Mouse (Mus musculus) intestine, postnatal 0 days (tissue): Measurements from ENCODE around the gene Nradd. TPM values are rescaled to one million over a fixed set of nuclear protein-coding genes. Genes with fewer than 3 reads are reported as not detected.
A peak's percentile ranks its signal among the peaks of the same experiment; 100 is the strongest.

Source experiments
- ATAC-seq: fragments of 200-750 bp; cut with Nextera tagmentation; 2 replicates; pipeline ENCODE4 v1.8.0; 2017; ENCODE audit warnings: mild to moderate bottlenecking, moderate TSS enrichment, moderate library complexity
- H3K27ac ChIP-seq: fragments of 300-500 bp; sonication (generic); 2 replicates; pipeline ENCODE4 v1.5.1; 2014; ENCODE audit warnings: mild to moderate bottlenecking, low read depth, low read length, moderate library complexity
- H3K27me3 ChIP-seq: fragments of 300-500 bp; sonication (generic); replicated peaks from 2 replicates; pipeline ENCODE4 v1.6.1; 2014; ENCODE audit warnings: low read length, mixed read lengths; ENCODE audit not compliant: control insufficient read depth, insufficient read depth
- H3K36me3 ChIP-seq: fragments of 300-500 bp; sonication (generic); 2 replicates; pipeline ENCODE4 v1.6.1; 2014; ENCODE audit warnings: mild to moderate bottlenecking, moderate library complexity; ENCODE audit not compliant: control insufficient read depth, insufficient read depth
- H3K4me1 ChIP-seq: fragments of 300-500 bp; sonication (generic); replicated peaks from 2 replicates; pipeline ENCODE4 v1.6.1; 2014; ENCODE audit warnings: antibody characterized with exemption, low read length, mixed read lengths; ENCODE audit not compliant: control insufficient read depth, insufficient read depth
- H3K4me2 ChIP-seq: fragments of 300-500 bp; sonication (generic); replicated peaks from 2 replicates; pipeline ENCODE4 v1.6.1; 2014; ENCODE audit warnings: low read depth, mild to moderate bottlenecking, moderate library complexity
- H3K4me3 ChIP-seq: fragments of 300-500 bp; sonication (generic); 2 replicates; pipeline ENCODE4 v1.5.1; 2014; ENCODE audit warnings: low read depth, low read length
- H3K9ac ChIP-seq: fragments of 300-500 bp; sonication (generic); 2 replicates; pipeline ENCODE4 v1.6.1; 2014; ENCODE audit warnings: mild to moderate bottlenecking, low read depth, low read length
- H3K9me3 ChIP-seq: fragments of 300-500 bp; sonication (generic); 2 replicates; pipeline ENCODE4 v1.6.1; 2016; ENCODE audit warnings: mixed run types; ENCODE audit not compliant: control insufficient read depth
- CTCF ChIP-seq: sonication (generic); IDR thresholded peaks from 2 replicates; pipeline ENCODE4 v1.5.1; 2016; ENCODE audit warnings: low read depth, mild to moderate bottlenecking, control low read depth, antibody characterized with exemption, moderate library complexity
- WGBS: fragments of 180-500 bp; shearing (Covaris S2); extraction: QIAGEN DNeasy Blood & Tissue Kit; methylation state at CpG from one replicate; pipeline ENCODE4 v1.1.7; 2014; 5-methylcytosine and 5-hydroxymethylcytosine counted together
- microRNA-seq: library from miRNA; unstranded; fragments of <30 nt; microRNA quantifications from one replicate; pipeline ENCODE4, GENCODE M21; 2016
- polyA plus RNA-seq: library from polyadenylated mRNA; unstranded; fragments of >200 nt; fragmentation: Nextera tagmentation; extraction: Ambion mirVana; gene quantifications from 2 replicates; pipeline ENCODE4 v1.2.1, GENCODE M21; 2015

Gene Nradd
- polyA plus RNA-seq, 1 experiment from 2014 or later, result 39.4 TPM

DNA sequence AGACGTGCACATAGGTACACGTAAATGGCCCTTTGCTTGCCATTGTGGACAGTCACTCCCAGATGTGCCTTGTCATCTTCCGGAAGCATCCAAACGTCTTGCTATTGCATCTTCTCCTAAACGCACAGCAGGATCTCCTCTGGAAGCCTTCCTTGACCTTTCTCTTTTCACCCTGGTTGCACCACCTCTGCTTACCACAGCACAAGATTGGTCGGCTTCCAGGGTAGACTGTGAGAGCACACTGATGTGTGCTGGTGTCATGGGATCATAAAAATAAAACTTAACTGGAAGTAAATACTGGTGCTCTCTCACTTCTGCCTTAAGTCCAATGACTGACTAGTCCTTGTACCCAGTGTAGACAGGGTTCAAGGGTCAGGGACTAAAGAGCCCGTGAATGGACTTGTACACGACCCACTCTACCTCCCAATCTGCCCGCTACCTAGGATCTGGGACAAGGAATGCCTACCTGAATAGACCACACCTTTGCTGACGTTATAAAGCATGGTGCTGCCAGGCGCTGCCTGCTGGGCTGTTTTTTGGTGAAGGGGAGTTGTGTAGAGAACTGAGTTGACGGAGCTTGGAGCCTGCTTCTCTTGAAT, 1.5 kb downstream of the Nradd start:
- no peaks in the 10 kb centered on the region for H3K27me3 ChIP-seq
- H3K9ac ChIP-seq, result no peak overlapping the region
- ATAC-seq, result no peak
- no peaks in the 10 kb centered on the region for H3K4me1 ChIP-seq
- 67% methylated on average over 12 of the region's 12 CpGs for WGBS
- peaks cover 55% of the 10 kb centered on the region for H3K36me3 ChIP-seq
- H3K4me2 ChIP-seq, result no peak overlapping the region
- H3K27ac ChIP-seq, result no peak overlapping the region
- H3K9me3 ChIP-seq, result no peaks in the 10 kb centered on the region
- no peak overlapping the region for H3K4me3 ChIP-seq
- no peak for TF ChIP-seq CTCF

DNA sequence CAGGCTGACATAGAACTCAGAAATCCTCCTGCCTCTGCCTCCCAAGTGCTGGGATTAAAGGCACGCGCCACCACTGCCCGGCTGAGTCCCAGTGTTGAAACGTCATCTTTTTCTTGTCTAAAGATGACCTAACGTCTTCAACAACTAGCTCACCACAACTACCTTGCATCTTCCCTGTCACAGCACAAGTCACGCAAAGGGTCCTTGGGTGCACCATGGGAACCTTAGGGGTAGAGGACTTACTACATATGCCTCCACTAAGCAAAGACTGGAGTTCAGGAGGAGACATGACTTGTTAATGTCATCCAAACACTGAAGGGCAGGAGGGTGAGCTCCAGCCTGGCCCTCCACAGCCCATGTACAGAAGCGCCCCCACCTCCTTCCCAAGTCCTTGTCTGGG, 3.6 kb downstream of the Nradd start:
- TF ChIP-seq CTCF, result no peak
- H3K27ac ChIP-seq, result no peak overlapping the region; the same call in 1 of the 2 replicates
- 95% methylated on average over 7 of the region's 7 CpGs for WGBS
- no peaks in the 10 kb centered on the region for H3K27me3 ChIP-seq
- no peak overlapping the region for H3K9ac ChIP-seq
- peaks cover 51% of the 10 kb centered on the region for H3K36me3 ChIP-seq
- H3K9me3 ChIP-seq, result no peaks in the 10 kb centered on the region
- H3K4me3 ChIP-seq, result no peak overlapping the region
- H3K4me1 ChIP-seq, result no peaks in the 10 kb centered on the region
- ATAC-seq, result no peak
- no peak overlapping the region for H3K4me2 ChIP-seq

DNA sequence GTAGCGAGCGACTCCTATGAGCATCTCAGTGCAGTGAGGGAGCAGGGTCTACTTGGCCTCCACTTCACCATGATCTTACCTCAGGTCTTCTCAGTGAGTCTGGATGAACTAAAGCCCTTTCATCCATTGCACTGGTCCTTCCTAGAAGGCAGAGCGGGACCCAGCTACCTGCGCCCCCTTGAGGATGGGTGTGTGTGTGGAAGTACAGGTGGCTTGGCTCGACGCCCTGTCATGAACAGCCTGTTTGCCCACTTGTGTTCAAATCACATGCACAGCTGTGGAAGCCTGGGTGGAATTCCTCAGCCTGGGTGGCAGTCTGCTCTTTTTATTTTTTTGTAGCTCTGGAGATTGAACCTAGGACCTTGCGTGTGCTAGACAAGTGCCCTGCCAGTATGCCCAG, 4.1 kb downstream of the Nradd start:
- H3K4me3 ChIP-seq, result no peak overlapping the region
- peaks cover 56% of the 10 kb centered on the region for H3K36me3 ChIP-seq
- H3K9me3 ChIP-seq, result no peaks in the 10 kb centered on the region
- 87% methylated on average over 7 of the region's 7 CpGs for WGBS
- H3K9ac ChIP-seq, result no peak overlapping the region
- no peak for ATAC-seq
- no peak overlapping the region for H3K4me2 ChIP-seq
- no peaks in the 10 kb centered on the region for H3K4me1 ChIP-seq
- no peaks in the 10 kb centered on the region for H3K27me3 ChIP-seq
- peak; percentile 58 for TF ChIP-seq CTCF
- no peak overlapping the region for H3K27ac ChIP-seq

DNA sequence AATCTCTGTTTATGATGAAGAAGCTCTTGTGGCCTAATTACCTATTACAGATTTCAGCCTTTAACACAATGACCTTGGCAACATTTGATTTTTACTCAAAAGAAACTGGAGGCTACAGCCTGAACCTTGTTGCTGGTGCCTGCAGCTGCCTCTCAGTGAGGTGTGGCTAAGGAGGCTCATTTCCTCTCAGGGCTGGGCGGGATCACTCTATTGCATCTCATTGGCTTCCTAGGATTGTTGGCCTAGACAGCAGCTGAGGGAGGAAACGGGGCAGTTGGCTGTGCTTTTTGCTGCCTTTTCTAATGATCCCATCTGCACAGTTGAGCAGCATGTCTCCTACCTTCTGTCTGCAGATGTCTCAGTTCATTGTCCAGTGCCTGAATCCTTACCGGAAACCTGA, 7.2 kb downstream of the Nradd start:
- H3K27me3 ChIP-seq, result no peaks in the 10 kb centered on the region
- H3K4me3 ChIP-seq, result no peak overlapping the region
- 0 out of 2 replicates have a peak overlapping the region, but pooled peaks have one; percentile 7 for H3K27ac ChIP-seq
- no peaks in the 10 kb centered on the region for H3K9me3 ChIP-seq
- peaks cover 68% of the 10 kb centered on the region for H3K36me3 ChIP-seq
- no peak for TF ChIP-seq CTCF
- no peak for ATAC-seq
- no peaks in the 10 kb centered on the region for H3K4me1 ChIP-seq
- no peak overlapping the region for H3K4me2 ChIP-seq
- no peak overlapping the region for H3K9ac ChIP-seq
- WGBS, result 72% methylated on average over 3 of the region's 3 CpGs

DNA sequence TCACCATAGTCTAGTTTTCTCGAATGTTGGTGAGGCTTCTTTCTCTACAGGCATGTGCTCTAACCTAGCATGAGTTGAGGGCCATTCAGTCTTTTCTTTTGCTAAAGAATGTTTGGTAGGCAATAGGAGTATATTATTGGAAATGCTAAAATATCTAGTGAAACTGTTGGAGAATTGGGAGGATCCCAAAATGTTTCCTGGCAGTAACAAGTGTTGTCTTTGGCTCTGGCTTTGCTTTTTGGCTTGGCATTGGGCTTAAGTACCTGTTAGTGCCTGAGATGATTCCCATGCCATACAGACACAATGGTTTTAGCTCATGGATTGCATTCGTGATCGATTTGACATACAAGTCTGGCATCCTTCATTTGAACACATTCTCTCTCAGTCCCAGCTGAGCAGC, 12.8 kb downstream of the Nradd start:
- WGBS, result 89% methylated on average over 3 of the region's 3 CpGs
- no peak for TF ChIP-seq CTCF
- peaks cover 45% of the 10 kb centered on the region for H3K36me3 ChIP-seq

DNA sequence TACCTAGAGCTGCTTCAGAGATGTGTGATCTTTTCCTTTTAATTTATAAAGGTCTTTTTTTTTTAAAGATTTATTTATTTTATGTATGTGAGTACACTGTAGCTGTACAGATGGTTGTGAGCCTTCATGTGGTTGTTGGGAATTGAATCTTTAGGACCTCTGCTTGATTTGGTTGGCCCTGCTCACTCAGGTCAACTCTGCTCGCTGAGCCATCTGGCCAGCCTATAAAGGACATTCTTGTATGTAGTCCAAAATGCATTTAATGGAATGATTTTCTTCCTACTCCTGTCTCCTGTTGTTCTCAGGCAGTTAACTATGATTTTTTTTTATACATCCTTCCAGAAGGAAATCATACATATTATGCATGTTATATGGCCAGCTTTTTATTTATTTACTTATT, 40.7 kb downstream of the Nradd start:
- 92% methylated on average over 1 of the region's 1 CpGs for WGBS
- H3K9ac ChIP-seq, result no peak overlapping the region
- H3K4me3 ChIP-seq, result no peak overlapping the region
- H3K27me3 ChIP-seq, result no peaks in the 10 kb centered on the region
- H3K36me3 ChIP-seq, result peaks cover 17% of the 10 kb centered on the region; the same call in 1 of the 2 replicates
- no peak for TF ChIP-seq CTCF
- H3K4me2 ChIP-seq, result no peak overlapping the region
- no peak overlapping the region for H3K27ac ChIP-seq
- H3K9me3 ChIP-seq, result no peaks in the 10 kb centered on the region
- H3K4me1 ChIP-seq, result no peaks in the 10 kb centered on the region
- no peak for ATAC-seq

More for the DNA sequence above, 12.8 kb downstream of the Nradd start:
- no peak overlapping the region for H3K9ac ChIP-seq
- H3K27ac ChIP-seq, result no peak overlapping the region
- H3K4me1 ChIP-seq, result no peaks in the 10 kb centered on the region
- no peak overlapping the region for H3K4me3 ChIP-seq
- no peaks in the 10 kb centered on the region for H3K9me3 ChIP-seq
- H3K4me2 ChIP-seq, result no peak overlapping the region
- ATAC-seq, result no peak
- no peaks in the 10 kb centered on the region for H3K27me3 ChIP-seq

DNA sequence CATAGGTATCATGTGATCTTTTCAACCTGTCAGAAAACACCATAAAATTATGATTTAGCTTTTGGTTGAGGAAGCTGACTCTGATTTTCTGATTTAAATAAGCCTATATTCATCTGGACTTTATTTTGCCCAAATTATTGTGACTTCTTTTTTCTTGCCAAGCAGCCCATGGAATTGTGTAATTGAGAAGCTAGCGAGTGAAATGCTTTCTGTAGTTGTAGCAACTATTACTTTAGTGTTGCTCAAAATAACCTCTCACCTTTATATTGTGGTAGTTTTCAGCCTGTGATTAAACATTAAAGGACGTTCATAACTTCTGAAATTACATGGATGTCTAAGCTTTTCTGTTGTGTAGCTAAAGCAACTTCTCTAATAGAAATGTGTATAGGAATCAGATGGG, 42.1 kb downstream of the Nradd start:
- Histone ChIP-seq H3K4me2 (no peak overlapping the region), H3K4me1 (no peaks in the 10 kb centered on the region), H3K9me3 (no peaks in the 10 kb centered on the region), H3K4me3 (no peak overlapping the region), H3K36me3 (peaks cover 20% of the 10 kb centered on the region), H3K27me3 (no peaks in the 10 kb centered on the region), H3K27ac (no peak overlapping the region), H3K9ac (no peak overlapping the region)
- TF ChIP-seq CTCF, result no peak
- no peak for ATAC-seq
- 90% methylated on average over 2 of the region's 2 CpGs for WGBS

Small RNA genes lying within 50 kb of the gene (microRNA-seq; reads per million reads assigned to microRNA genes)
- gene Mir8107, result not detected

Other genes starting within 250 kb of the Nradd start
- 10.0 and 10.8 TPM in 2 replicates for gene Ptpn23, start 216.2 kb downstream of the Nradd start, polyA plus RNA-seq
- 1.9 and 2.1 TPM in 2 replicates for gene Ngp, start 204.7 kb downstream of the Nradd start, polyA plus RNA-seq
- gene Klhl18, start 147.8 kb downstream of the Nradd start, polyA plus RNA-seq, result 5.2 and 5.5 TPM in 2 replicates
- gene Kif9, start 147.5 kb downstream of the Nradd start, polyA plus RNA-seq, result 0.17 and 0.43 TPM in 2 replicates
- gene Setd2, start 91.9 kb downstream of the Nradd start, polyA plus RNA-seq, result 12.4 and 15.7 TPM in 2 replicates
- gene Nbeal2, start 29.7 kb upstream of the Nradd start, polyA plus RNA-seq, result 1.0 and 1.3 TPM in 2 replicates
- gene Ccdc12, start 32.1 kb upstream of the Nradd start, polyA plus RNA-seq, result 122 and 124 TPM in 2 replicates
- gene Myl3, start 117.4 kb upstream of the Nradd start, polyA plus RNA-seq, result 0.16 TPM in 1 of 2 replicates, not detected in the other
- 8.9 and 9.1 TPM in 2 replicates for gene Pth1r, start 122.7 kb upstream of the Nradd start, polyA plus RNA-seq
- not detected in 2 replicates for gene Prss42, start 173.7 kb upstream of the Nradd start, polyA plus RNA-seq
- gene Prss44, start 189.5 kb upstream of the Nradd start, polyA plus RNA-seq, result not detected in 2 replicates
- gene Prss43, start 202.2 kb upstream of the Nradd start, polyA plus RNA-seq, result not detected in 2 replicates
- not detected in 2 replicates for gene Prss45, start 210.1 kb upstream of the Nradd start, polyA plus RNA-seq
- gene Prss46, start 220.1 kb upstream of the Nradd start, polyA plus RNA-seq, result not detected in 2 replicates
- gene Prss50, start 233.5 kb upstream of the Nradd start, polyA plus RNA-seq, result 0.31 and 0.35 TPM in 2 replicates